In genomic region chr9:61424245-61424644, GRCm38 (mm10) we compare ENCODE assay signal across 24 mouse cellular contexts. TPM values are rescaled to one million over a fixed set of nuclear protein-coding genes. Genes with fewer than 3 reads are reported as not detected.
DNase-seq lines count a peak whose midpoint lies in the region; ATAC-seq and TF ChIP-seq lines count a peak whose summit lies in the region.
"Had no signal": no experiment of that assay in that cellular context is flagged by ENCODE, and none has a peak within 500 bp of the region (broad histone marks: within the 10 kb centered on the region; RNA-seq: fewer than 3 reads in every experiment).

No protein-coding gene starts in this region.

- no peak overlapping the region for H3K4me2 ChIP-seq in liver, postnatal 0 days (ENCODE audit: low read depth, low read length)
- no peak overlapping the region for H3K4me2 ChIP-seq in stomach, postnatal 0 days (replicated peaks; ENCODE audit: low read depth)
- H3K4me2 ChIP-seq: embryonic facial prominence, embryonic 15.5 days; forebrain, embryonic 15.5 days; heart, embryonic 11.5 days; heart, embryonic 15.5 days; hindbrain, embryonic 13.5 days had no signal

- TF ChIP-seq CTCF in liver, postnatal 0 days (IDR thresholded peaks at IDR 0.05; ENCODE audit: low read depth), result no peak
- no peak for TF ChIP-seq CTCF in MEL (IDR thresholded peaks at IDR 0.05 in 2 of 3, conservative IDR thresholded peaks at IDR 0.05 in 1 of 3; ENCODE audit: control insufficient read depth in 1 of 3, insufficient read depth in 1 of 3, low read depth in 2 of 3, low read length in 3 of 3, poor library complexity in 1 of 3, severe bottlenecking in 1 of 3)
- no peak for TF ChIP-seq CTCF in stomach, postnatal 0 days (IDR thresholded peaks at IDR 0.05; ENCODE audit: low read depth)

- 45% methylated on average over 3 of the region's 3 CpGs for WGBS in liver, postnatal 0 days (ENCODE audit: insufficient replicate concordance)
- WGBS in stomach, postnatal 0 days, result 77% methylated on average over 3 of the region's 3 CpGs

- ATAC-seq in liver, postnatal 0 days, result peak; percentile 85
- ATAC-seq in megakaryocyte, adult 5-6 weeks (ENCODE audit: poor library complexity, severe bottlenecking), result peak; percentile 95
- peak; percentile 40; the same call in 1 of the 2 replicates for ATAC-seq in stomach, postnatal 0 days (ENCODE audit: low FRiP score, low TSS enrichment)
- no peak for ATAC-seq in CD4-positive, CD25-positive, alpha-beta regulatory T cell, adult 4 months
- ATAC-seq: activated CD4-positive, CD25-positive, alpha-beta regulatory T cell, adult 4 months; forebrain, embryonic 15.5 days; hindbrain, postnatal 0 days; Patski had no signal

- no peaks in the 10 kb centered on the region for H3K79me2 ChIP-seq in MEL (ENCODE audit: control insufficient read depth, insufficient read depth, low read length, poor library complexity)

- no peaks in the 10 kb centered on the region for H3K27me3 ChIP-seq in liver, postnatal 0 days (ENCODE audit: insufficient read depth, low read length)
- no peaks in the 10 kb centered on the region; a peak in 1 of 4 replicates for H3K27me3 ChIP-seq in MEL (ENCODE audit: control insufficient read depth in 1 of 2, insufficient read depth in 2 of 2, low read length in 2 of 2)
- H3K27me3 ChIP-seq in stomach, postnatal 0 days (ENCODE audit: control insufficient read depth, insufficient read depth, low read length), result no peaks in the 10 kb centered on the region
- H3K27me3 ChIP-seq: forebrain, embryonic 15.5 days; Patski had no signal

- no peak for TF ChIP-seq POLR2A in MEL (IDR thresholded peaks at IDR 0.05; ENCODE audit: control insufficient read depth in 1 of 2, insufficient read depth in 1 of 2, low read depth in 1 of 2, low read length in 2 of 2, poor library complexity in 1 of 2)

- DNase-seq in liver, postnatal 0 days, result peak; percentile 27
- DNase-seq in liver (no peak), MEL (ENCODE audit: low read depth, low spot score) (peak; percentile 27)
- DNase-seq in stomach, postnatal 0 days (ENCODE audit: low spot score), result no peak
- DNase-seq in gastrocnemius, postnatal 25 days, result no peak
- DNase-seq: adrenal gland, adult 2 months; adrenal gland, postnatal 25 days; cerebellum, adult 18-20 months; cerebellum, adult 9-11 months; embryo, embryonic 11 days; heart, adult 2 months; heart, postnatal 14 days had no signal

- no peak overlapping the region for H3K9ac ChIP-seq in liver, postnatal 0 days (replicated peaks)
- H3K9ac ChIP-seq in MEL (ENCODE audit: control insufficient read depth, low read depth, low read length, poor library complexity, severe bottlenecking), result no peak overlapping the region
- no peak overlapping the region for H3K9ac ChIP-seq in stomach, postnatal 0 days (ENCODE audit: low read length)
- H3K9ac ChIP-seq: embryonic facial prominence, embryonic 15.5 days; forebrain, embryonic 15.5 days; heart, embryonic 15.5 days; hindbrain, embryonic 13.5 days had no signal

- H3K36me3 ChIP-seq in liver, postnatal 0 days (replicated peaks; ENCODE audit: insufficient read depth, low read length), result peaks cover 2% of the 10 kb centered on the region; the same call in 1 of the 2 replicates
- no peaks in the 10 kb centered on the region for H3K36me3 ChIP-seq in MEL (ENCODE audit: control insufficient read depth in 1 of 2, insufficient read depth in 2 of 2, low read length in 2 of 2)
- no peaks in the 10 kb centered on the region for H3K36me3 ChIP-seq in stomach, postnatal 0 days (ENCODE audit: control insufficient read depth, insufficient read depth, low read length)
- H3K36me3 ChIP-seq: forebrain, embryonic 15.5 days; heart, embryonic 15.5 days had no signal

- no peak overlapping the region for H3K4me3 ChIP-seq in liver, postnatal 0 days (ENCODE audit: low read depth, low read length)
- no peak overlapping the region for H3K4me3 ChIP-seq in MEL (ENCODE audit: control insufficient read depth in 1 of 2, insufficient read depth in 1 of 2, low read depth in 2 of 2, low read length in 2 of 2)
- H3K4me3 ChIP-seq in stomach, postnatal 0 days (ENCODE audit: low read depth, low read length), result no peak overlapping the region
- H3K4me3 ChIP-seq: embryonic facial prominence, embryonic 15.5 days; erythroblast, embryonic 14.5 days; forebrain, embryonic 15.5 days; heart, adult 2 months; heart, embryonic 15.5 days; hindbrain, embryonic 13.5 days had no signal

- TF ChIP-seq RAD21 in MEL (IDR thresholded peaks at IDR 0.05; ENCODE audit: low read depth, low read length), result no peak

- H3K27ac ChIP-seq in liver, postnatal 0 days (ENCODE audit: low read depth), result no peak overlapping the region
- no peak overlapping the region for H3K27ac ChIP-seq in MEL (ENCODE audit: control insufficient read depth, low read depth, low read length)
- H3K27ac ChIP-seq in stomach, postnatal 0 days (replicated peaks), result no peak overlapping the region
- H3K27ac ChIP-seq: embryonic facial prominence, embryonic 15.5 days; forebrain, embryonic 15.5 days; heart, adult 2 months; heart, embryonic 15.5 days; hindbrain, embryonic 13.5 days; hindbrain, postnatal 0 days had no signal

- no peaks in the 10 kb centered on the region for H3K9me3 ChIP-seq in liver, postnatal 0 days (ENCODE audit: low read length)
- H3K9me3 ChIP-seq in MEL (replicated peaks; ENCODE audit: insufficient read depth, low read length), result no peaks in the 10 kb centered on the region
- no peaks in the 10 kb centered on the region for H3K9me3 ChIP-seq in stomach, postnatal 0 days (ENCODE audit: control insufficient read depth, low read length)
- H3K9me3 ChIP-seq: embryonic facial prominence, embryonic 15.5 days; forebrain, embryonic 15.5 days; G1E; heart, embryonic 15.5 days had no signal

- TF ChIP-seq EP300 in liver, postnatal 0 days (IDR thresholded peaks at IDR 0.05; ENCODE audit: low read depth), result no peak
- no peak for TF ChIP-seq EP300 in MEL (IDR thresholded peaks at IDR 0.05; ENCODE audit: low read depth in 1 of 2, low read length in 2 of 2)
- TF ChIP-seq EP300 in stomach, postnatal 0 days (optimal IDR thresholded peaks at IDR 0.05), result no peak

- H3K4me1 ChIP-seq in liver, postnatal 0 days (ENCODE audit: insufficient read depth), result peaks cover 3% of the 10 kb centered on the region; the same call in 1 of the 2 replicates
- no peaks in the 10 kb centered on the region for H3K4me1 ChIP-seq in MEL (ENCODE audit: control insufficient read depth in 1 of 2, insufficient read depth in 2 of 2, low read length in 2 of 2)
- H3K4me1 ChIP-seq in stomach, postnatal 0 days (replicated peaks; ENCODE audit: control insufficient read depth, insufficient read depth), result no peaks in the 10 kb centered on the region
- H3K4me1 ChIP-seq: embryonic facial prominence, embryonic 15.5 days; heart, embryonic 15.5 days; hindbrain, embryonic 13.5 days had no signal

TF ChIP-seq in MEL, 35 proteins besides CTCF, POLR2A, EP300 and RAD21:
- TF ChIP-seq HCFC1 (IDR thresholded peaks at IDR 0.05; ENCODE audit: low read depth, low read length) (no peak), ELF1 (IDR thresholded peaks at IDR 0.05; ENCODE audit: low read depth, low read length) (no peak), SMC3 (IDR thresholded peaks at IDR 0.05; ENCODE audit: low read depth, low read length) (no peak), NRF1 (IDR thresholded peaks at IDR 0.05; ENCODE audit: insufficient read depth, low read depth, low read length, poor library complexity, severe bottlenecking) (no peak), TCF12 (IDR thresholded peaks at IDR 0.05; ENCODE audit: low read depth, low read length) (no peak), SIN3A (IDR thresholded peaks at IDR 0.05; ENCODE audit: low read length) (no peak)

RNA-seq across cellular contexts. Expression of gene Tle3, which starts 52.1 kb away (rescaled TPM):
- polyA plus RNA-seq in liver, postnatal 0 days (2015; fragmentation: Nextera tagmentation; extraction: Ambion mirVana), result 3.2 and 3.6 TPM in 2 replicates
- total RNA-seq in MEL (2012; rRNA removed), result 20.3 and 28.4 TPM in 2 replicates
- polyA plus RNA-seq in MEL (2012; ENCODE audit: insufficient read depth in 1 of 2, insufficient read length in 2 of 2, low read depth in 1 of 2, low replicate concordance in 2 of 2, missing spikeins in 1 of 2), result 10 to 100 TPM in 1 of 2 experiments, not detected in 1; 26.8 TPM
- 113 and 146 TPM in 2 replicates for total RNA-seq in megakaryocyte, adult 5-6 weeks (2015)
- total RNA-seq in megakaryocyte, adult 5-6 weeks (2017), result 79.4 and 92.9 TPM in 2 replicates
- polyA plus RNA-seq in stomach, postnatal 0 days (2015; fragmentation: Nextera tagmentation; extraction: Ambion mirVana), result 16.8 and 18.2 TPM in 2 replicates
- 10 to 100 TPM; 19.6 to 23.7 TPM for polyA plus RNA-seq in CD4-positive, CD25-positive, alpha-beta regulatory T cell, adult 4 months (2017; shearing (Covaris generic))
- 1 to 10 TPM; 7.9 to 10.0 TPM for total RNA-seq in gastrocnemius, postnatal 25 days (2021)

Comparison
In these comparisons a context has a peak if more than half of its experiments do, and no peak if none do; other contexts are left out.
1. DNase-seq: peak in liver, postnatal 0 days (single experiment) and MEL (single experiment); none in liver (single experiment), stomach, postnatal 0 days (single experiment) and gastrocnemius, postnatal 25 days (single experiment).